Mouse (Mus musculus) gastrocnemius, postnatal 14 days (tissue): ENCODE data around the gene Afap1l2. TPM values are rescaled to one million over a fixed set of nuclear protein-coding genes. Genes with fewer than 3 reads are reported as not detected.

Source experiments
- DNase-seq: peaks from one replicate; pipeline ENCODE4 v3.0.0; 2021; ENCODE audit warnings: mixed read lengths
- intact Hi-C: fragments of 180-260 bp; cut with DNase I; formaldehyde crosslinking; loops from one replicate; pipeline ENCODE4 v1.15.1; 2025; ENCODE audit warnings: low total_unique reads
- long read RNA-seq, 2 experiments: library from polyadenylated mRNA; stranded (forward); transcript quantifications; one replicate each; pipeline ENCODE4 v2.0.0; 2021
- total RNA-seq, 2 experiments: library from RNA; stranded (reverse); gene quantifications; 2 replicates each; pipeline ENCODE4 v1.2.3; 2021

Gene Afap1l2
- 10 to 100 TPM in 1 of 2 experiments, 1 to 10 TPM in 1; 6.0 to 11.0 TPM for total RNA-seq
- long read RNA-seq, experiment 1, partial matches to known transcripts: 3 of 7 reads
- long read RNA-seq, experiment 1, other reads (novel, unspliced or antisense): 2 of 7 reads
- long read RNA-seq, experiment 2, transcript Afap1l2-202 (19 exons, 3,531 nt): major isoform, 6 of 9 reads
- long read RNA-seq, experiment 2, partial matches to known transcripts: 1 of 9 reads
- long read RNA-seq, experiment 2, other reads (novel, unspliced or antisense): 2 of 9 reads

GRCm38 (mm10) chr19:57007781-57008710 lies at the start of gene Afap1l2:
TSS of gene Afap1l2 (minus strand) at chr19:57008228.
- intact Hi-C loops: loop anchor here (5.0 kb wide), 1 partner anchor 86 kb away; no protein-coding TSS in a partner anchor
- DNase-seq: peak; percentile 77

- DNase-seq: no peak
- intact Hi-C loops: no loop called here
Measured at GRCm38 (mm10) chr19:57057568-57057967, 49.5 kb upstream of the Afap1l2 start.

DNA sequence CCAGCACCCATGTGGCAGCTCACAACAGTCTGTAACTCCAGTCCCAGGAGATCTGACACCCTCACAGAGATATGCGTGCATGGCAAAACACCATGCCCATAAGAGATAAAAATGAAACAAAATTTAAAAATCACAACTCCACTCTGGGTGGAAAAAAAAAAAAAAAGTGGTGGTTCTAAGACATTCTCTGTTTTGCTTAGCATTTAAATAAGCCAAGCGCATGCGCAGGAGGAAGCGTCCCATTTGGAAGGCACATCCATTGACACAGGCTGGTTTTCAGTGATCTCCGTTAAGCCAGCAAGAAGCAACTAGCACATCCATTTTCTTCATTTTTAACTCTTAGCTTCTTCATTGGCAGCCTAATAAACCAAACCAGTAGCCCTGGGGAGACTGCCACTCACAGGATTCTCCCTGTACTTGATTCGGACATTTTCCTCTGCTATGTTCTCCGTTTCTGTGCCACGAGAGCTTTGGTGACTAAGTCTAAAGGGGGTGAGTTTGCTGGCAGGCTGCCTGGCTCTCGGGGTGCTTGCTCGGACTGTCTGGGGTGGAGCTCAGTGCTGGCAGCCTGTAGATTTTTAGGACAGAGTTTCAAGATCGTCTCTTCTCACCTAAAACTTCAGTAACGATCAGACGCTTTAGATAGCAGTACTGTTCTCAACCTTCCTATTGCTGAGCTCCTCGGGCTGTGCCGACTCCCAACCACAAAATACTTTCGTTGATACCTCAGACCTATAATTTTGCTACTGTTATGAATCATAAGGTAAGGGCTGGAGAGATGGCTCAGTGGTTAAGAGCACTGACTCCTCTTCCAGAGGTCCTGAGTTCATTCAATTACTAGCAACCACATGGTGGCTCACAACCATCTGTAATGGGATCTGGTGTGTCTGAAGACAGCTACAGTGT lies 47.4 kb upstream of the Afap1l2 start:
- intact Hi-C loops: no loop called here
- DNase-seq: no peak

DNA sequence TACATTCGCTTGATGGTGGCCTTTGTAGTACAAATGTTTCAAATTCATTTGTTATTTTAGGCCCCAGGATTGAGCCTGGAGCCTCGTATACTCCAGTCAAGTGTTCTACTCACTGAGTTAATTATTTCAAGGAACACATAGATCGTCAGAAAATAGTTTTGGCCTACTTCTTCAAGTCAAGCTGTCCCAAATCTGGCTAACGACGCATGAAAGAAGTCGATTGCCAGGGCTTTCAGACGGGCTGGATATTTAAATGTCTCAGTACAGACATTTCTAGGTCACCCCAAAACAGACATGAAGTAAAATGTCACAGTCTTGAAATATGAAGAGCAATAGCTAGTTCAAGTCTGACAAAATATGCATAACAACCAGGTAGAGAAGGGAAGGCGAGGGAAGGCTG lies 44.9 kb upstream of the Afap1l2 start:
- intact Hi-C loops: no loop called here
- DNase-seq: no peak

- intact Hi-C loops: no loop called here
- DNase-seq: no peak
Measured at GRCm38 (mm10) chr19:57052016-57052415, 44.0 kb upstream of the Afap1l2 start.

- intact Hi-C loops: no loop called here
- DNase-seq: no peak
Measured at GRCm38 (mm10) chr19:57049592-57050090, 41.6 kb upstream of the Afap1l2 start.

DNA sequence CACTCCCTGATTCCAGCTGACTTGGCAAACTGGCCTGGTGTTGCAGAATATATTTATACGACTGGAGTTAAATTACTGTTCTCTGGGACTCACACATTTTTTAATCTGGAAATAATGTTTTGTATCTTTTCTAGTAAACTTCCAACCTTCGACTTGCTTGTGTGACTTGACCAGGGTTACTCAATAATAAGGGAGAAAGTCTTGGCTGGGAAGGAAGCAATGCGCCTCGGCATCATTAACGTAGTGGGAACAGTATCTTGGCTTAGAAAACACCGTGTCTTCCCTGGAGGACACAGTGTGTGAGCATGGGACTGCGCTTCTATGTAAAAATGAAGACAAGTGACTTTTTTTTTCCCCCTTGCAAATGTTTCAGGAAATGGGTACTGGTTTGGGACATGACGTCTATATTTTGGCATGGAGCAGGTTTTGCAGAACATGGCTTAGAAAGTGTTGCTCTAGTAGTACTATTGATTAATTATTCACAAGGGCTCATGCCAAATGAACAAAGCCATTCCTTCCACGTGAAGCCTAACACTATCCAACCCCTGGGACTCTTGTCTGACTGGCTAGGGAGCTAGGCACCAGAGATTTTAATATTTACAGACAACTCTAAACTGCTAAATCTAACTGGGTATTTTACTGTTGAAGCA lies 39.8 kb upstream of the Afap1l2 start:
- intact Hi-C loops: no loop called here
- no peak for DNase-seq

- no peak for DNase-seq
- intact Hi-C loops: no loop called here
Measured at GRCm38 (mm10) chr19:57039258-57039657, 31.2 kb upstream of the Afap1l2 start.

DNA sequence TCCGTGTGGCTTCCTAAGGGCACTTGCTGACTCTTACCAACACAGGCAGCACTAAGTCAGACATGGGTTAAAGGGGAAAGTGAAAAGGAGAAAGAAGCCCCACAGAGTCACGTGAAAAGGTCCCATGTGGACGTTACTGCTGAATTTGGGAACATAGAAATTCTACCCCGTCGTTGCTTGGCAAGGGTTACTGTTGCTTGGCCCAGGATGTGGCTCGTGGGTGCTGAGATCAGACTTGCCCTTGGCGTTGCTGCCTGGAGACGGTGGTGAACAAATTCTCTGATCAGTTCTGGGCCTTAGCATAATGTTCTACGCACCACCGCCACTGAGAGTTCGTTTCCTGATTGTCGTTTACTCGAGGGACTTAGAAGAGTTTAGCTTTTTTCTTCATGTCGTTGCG lies 28.8 kb upstream of the Afap1l2 start:
- intact Hi-C loops: no loop called here
- DNase-seq: no peak

- DNase-seq: peak; percentile 60
- intact Hi-C loops: no loop called here
Measured at GRCm38 (mm10) chr19:57031582-57031981, 23.6 kb upstream of the Afap1l2 start.

DNA sequence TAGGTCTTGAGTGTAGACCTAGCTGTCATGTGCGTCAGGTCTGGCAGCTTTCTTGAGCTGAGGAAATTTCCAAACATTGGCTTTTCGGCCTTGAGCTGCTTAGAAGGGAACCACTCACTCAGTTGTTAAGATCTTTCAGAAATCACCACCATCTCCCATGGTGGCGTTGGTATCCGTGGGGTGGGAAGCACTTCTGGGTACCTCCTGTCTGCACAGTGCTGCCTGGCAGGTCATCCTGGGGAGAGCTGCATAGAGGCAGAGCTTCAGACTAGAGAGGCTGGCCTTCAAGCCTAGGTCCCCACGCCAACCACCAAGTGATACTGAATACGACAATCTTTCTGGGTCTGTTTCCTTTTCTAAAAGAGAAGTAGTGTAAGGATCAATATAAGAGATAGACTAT lies 21.4 kb upstream of the Afap1l2 start:
- intact Hi-C loops: no loop called here

GRCm38 (mm10) chr19:57028327-57029179 lies 20.5 kb upstream of the Afap1l2 start:
- intact Hi-C loops: no loop called here
- peak; percentile 37 for DNase-seq

More for the DNA sequence above, 21.4 kb upstream of the Afap1l2 start:
- no peak for DNase-seq

GRCm38 (mm10) chr19:57026501-57026900 lies 18.5 kb upstream of the Afap1l2 start:
- intact Hi-C loops: no loop called here
- no peak for DNase-seq

- no peak for DNase-seq
- intact Hi-C loops: no loop called here
Measured at GRCm38 (mm10) chr19:57017785-57018179, 9.8 kb upstream of the Afap1l2 start.

DNA sequence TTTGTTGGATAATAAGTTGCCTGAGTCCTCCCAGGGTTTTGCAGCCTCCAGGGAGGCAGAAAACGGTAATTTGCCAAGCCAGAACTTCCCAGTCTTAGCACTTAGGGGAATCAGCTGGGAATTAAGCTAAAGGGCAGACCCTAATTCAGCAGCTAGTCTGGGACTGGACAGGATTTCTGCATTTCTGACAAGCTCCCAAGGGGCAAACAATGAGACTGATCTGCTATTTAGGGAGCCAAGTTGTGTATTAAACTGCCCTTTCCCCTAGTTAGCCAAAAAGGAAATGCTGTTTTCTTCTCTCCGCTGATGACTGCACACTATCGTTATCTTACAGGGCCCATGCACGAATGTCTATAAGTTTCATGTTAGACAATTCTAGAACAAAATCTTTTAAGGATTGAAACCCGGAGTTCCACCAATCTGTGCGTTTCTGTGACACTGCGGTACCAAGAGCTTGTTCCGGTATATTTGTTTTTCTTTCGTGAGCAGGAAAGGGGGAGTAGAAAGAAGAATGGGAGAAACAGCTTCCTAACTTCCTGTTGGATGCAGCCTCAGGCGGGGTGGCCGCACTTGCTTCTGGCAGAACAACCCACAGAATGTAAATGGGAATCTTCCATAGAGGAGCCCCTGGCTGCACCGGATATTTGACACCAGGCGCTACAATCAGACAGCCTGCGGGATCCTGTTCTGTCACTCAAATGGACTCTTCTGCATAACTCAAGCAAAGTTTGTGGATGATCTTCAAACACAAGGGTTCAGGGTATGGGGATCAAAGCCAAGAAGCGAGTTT lies 9.2 kb upstream of the Afap1l2 start:
- intact Hi-C loops: no loop called here
- no peak for DNase-seq

GRCm38 (mm10) chr19:57014808-57015207 lies 6.8 kb upstream of the Afap1l2 start:
- intact Hi-C loops: no loop called here
- peak; percentile 63 for DNase-seq

DNA sequence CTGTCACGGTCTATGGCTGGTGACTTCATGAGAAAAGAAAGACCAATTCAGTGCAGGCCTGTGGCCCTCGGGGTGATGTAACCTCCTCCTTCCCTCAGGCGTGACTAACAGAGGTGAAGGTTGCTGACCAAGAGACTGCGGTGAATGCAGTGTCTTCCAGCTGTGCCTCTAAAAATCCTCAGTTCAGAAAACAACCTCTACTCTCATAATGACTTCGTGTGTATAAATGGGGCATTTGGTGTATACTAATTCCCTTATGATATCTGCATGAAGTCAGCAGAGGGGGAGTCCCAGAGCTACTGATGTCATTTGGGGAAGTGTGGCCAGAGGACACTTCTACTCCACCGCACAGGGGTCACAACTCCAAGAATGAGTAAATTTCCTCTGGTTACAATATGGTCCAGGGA lies 5.2 kb upstream of the Afap1l2 start:
- no peak for DNase-seq
- intact Hi-C loops: no loop called here
